Mouse (Mus musculus) intestine, embryonic 16.5 days (tissue): Measurements from ENCODE around the gene Igdcc4. TPM values are rescaled to one million over a fixed set of nuclear protein-coding genes. Genes with fewer than 3 reads are reported as not detected.

Source experiments
- ATAC-seq: fragments of 200-750 bp; cut with Nextera tagmentation; 2 replicates; pipeline ENCODE4 v1.8.0; 2017; ENCODE audit warnings: moderate TSS enrichment, moderate library complexity
- H3K27ac ChIP-seq: fragments of 300-500 bp; sonication (generic); 2 replicates; pipeline ENCODE4 v1.5.1; 2014; ENCODE audit warnings: mild to moderate bottlenecking, low read length
- H3K27me3 ChIP-seq: fragments of 300-500 bp; sonication (generic); replicated peaks from 2 replicates; pipeline ENCODE4 v1.6.1; 2014; ENCODE audit warnings: low read length, control low read depth, mixed read lengths; ENCODE audit not compliant: control insufficient read depth, insufficient read depth
- H3K36me3 ChIP-seq: fragments of 300-500 bp; sonication (generic); 2 replicates; pipeline ENCODE4 v1.6.1; 2014; ENCODE audit warnings: low read length, control low read depth; ENCODE audit not compliant: control insufficient read depth, insufficient read depth
- H3K4me1 ChIP-seq: fragments of 300-500 bp; sonication (generic); 2 replicates; pipeline ENCODE4 v1.6.1; 2014; ENCODE audit warnings: low read length, control low read depth, mixed read lengths; ENCODE audit not compliant: control insufficient read depth, insufficient read depth
- H3K4me2 ChIP-seq: fragments of 300-500 bp; sonication (generic); 2 replicates; pipeline ENCODE4 v1.6.1; 2014; ENCODE audit warnings: low read depth, low read length, control low read depth
- H3K4me3 ChIP-seq: fragments of 300-500 bp; sonication (generic); 2 replicates; pipeline ENCODE4 v1.5.1; 2014; ENCODE audit warnings: mild to moderate bottlenecking, low read length
- H3K9ac ChIP-seq: fragments of 300-500 bp; sonication (generic); 2 replicates; pipeline ENCODE4 v1.6.1; 2014; ENCODE audit warnings: low read depth, low read length
- H3K9me3 ChIP-seq: fragments of 300-500 bp; sonication (generic); 2 replicates; pipeline ENCODE4 v1.6.1; 2016; ENCODE audit warnings: low read length, control low read depth; ENCODE audit not compliant: control insufficient read depth
- WGBS: fragments of 180-500 bp; shearing (Covaris S2); extraction: QIAGEN DNeasy Blood & Tissue Kit; methylation state at CpG from one replicate; pipeline ENCODE4 v1.1.7; 2014; 5-methylcytosine and 5-hydroxymethylcytosine counted together
- polyA plus RNA-seq: library from polyadenylated mRNA; unstranded; fragments of >200 nt; fragmentation: Nextera tagmentation; extraction: Ambion mirVana; gene quantifications from 2 replicates; pipeline ENCODE4 v1.2.1, GENCODE M21; 2015

The Igdcc4 gene
- polyA plus RNA-seq, 1 experiment from 2014 or later = 13.0 TPM

DNA sequence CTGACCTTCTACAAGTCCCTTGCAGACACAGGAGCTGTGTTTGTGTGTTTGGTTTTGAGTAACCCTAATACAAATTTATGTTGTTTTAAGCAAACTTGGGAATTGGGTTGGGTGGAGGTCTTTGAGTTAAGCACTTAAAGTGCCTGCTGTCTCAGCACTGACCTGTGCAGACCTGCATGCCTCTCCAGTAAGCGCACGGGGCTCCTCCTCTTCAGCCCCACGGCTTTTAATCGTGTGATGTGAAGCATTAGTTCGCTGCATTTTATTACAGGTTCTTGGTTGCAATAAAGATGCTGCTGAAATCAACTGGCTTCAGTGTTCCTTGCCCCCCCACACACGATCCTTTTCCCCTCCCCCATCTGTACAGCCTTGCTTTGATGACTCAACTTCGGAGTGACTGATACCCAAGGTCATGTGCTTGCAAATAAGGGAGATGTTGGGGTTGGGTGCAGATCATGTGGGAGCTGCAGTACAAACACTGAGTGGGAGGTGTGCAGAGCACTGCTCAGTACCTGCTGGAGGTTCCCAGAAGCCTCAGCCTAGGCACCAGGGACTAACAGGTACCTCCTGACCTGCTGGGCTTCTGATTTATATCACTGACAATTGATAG is 17.0 kb upstream of the Igdcc4 start:
- Histone ChIP-seq H3K4me1 (peaks cover 7% of the 10 kb centered on the region), H3K4me2 (no peak overlapping the region), H3K9me3 (no peaks in the 10 kb centered on the region), H3K9ac (no peak overlapping the region), H3K36me3 (no peaks in the 10 kb centered on the region; the same call in 1 of the 2 replicates), H3K4me3 (no peak overlapping the region), H3K27ac (no peak overlapping the region), H3K27me3 (no peaks in the 10 kb centered on the region)
- 58% methylated on average over 7 of the region's 7 CpGs for WGBS
- ATAC-seq = peak; percentile 84

DNA sequence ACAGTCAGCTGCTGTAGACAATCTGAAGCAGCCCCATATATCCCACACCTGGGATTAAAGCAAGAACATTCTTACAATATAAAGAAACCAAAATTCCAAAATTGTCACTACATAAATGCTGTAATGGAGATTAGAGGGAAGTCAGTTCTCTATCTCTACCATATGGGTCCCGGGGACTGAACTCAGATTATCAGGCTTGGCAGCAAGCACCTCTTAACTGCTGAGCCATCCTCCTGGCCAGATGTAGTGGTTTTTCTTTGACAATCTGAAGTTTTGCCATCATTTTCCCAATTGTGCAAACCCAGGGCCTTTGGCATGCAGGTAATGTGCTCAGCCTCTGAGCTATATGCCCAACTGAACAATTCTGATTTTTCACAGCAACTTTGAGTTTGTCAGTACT is 16.0 kb upstream of the Igdcc4 start:
- no peak overlapping the region for H3K4me2 ChIP-seq
- no peak for ATAC-seq
- 88% methylated on average over 1 of the region's 1 CpGs for WGBS

DNA sequence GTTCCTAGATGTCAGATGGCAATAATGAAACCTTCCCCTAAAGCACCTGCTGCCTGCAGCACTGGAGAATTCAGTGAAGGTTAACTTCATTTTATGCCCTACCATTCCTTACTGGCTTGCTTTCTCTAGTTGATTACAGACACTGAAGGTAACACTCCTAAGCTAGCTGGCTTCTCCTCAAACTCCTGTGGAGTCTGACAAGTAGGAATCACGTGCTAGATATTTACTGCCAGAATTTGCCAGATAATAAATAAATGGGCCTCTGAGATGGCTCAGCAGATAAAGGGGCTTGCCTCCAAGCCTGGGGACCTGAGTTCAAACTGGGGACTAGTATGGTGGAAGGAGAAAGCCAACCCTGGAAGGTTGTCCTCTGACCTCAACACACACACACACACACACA is 14.5 kb upstream of the Igdcc4 start:
- WGBS = 37% methylated on average over 1 of the region's 1 CpGs

More for the DNA sequence above, 16.0 kb upstream of the Igdcc4 start:
- Histone ChIP-seq H3K4me3 (no peak overlapping the region), H3K9ac (no peak overlapping the region), H3K9me3 (no peaks in the 10 kb centered on the region), H3K4me1 (peaks cover 7% of the 10 kb centered on the region), H3K27me3 (no peaks in the 10 kb centered on the region), H3K27ac (no peak overlapping the region), H3K36me3 (no peaks in the 10 kb centered on the region; the same call in 1 of the 2 replicates)

DNA sequence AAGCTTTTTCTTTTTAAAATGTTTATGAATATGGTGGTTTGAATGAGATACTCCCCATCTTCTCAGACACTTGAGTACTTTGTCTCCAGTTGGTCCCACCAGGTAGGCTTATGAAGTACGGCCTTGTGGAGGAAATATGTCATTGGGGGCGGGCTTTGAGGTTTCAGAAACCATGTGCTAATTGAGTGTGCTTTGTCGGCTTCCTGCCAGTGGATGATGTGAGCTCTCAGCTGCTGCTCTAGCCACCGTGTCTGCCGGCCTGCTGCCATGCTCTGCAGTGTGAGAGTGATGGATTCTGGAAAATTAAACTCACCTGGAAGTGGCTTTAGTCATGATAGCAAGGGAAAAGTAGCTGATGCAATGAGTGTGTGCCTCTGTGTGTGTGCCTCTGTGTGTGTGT is 13.8 kb upstream of the Igdcc4 start:
- H3K9me3 ChIP-seq = no peaks in the 10 kb centered on the region
- no peak for ATAC-seq
- H3K27me3 ChIP-seq = no peaks in the 10 kb centered on the region
- H3K9ac ChIP-seq = no peak overlapping the region
- no peaks in the 10 kb centered on the region for H3K36me3 ChIP-seq
- H3K4me1 ChIP-seq = peaks cover 7% of the 10 kb centered on the region
- H3K4me2 ChIP-seq = no peak overlapping the region
- WGBS = 48% methylated on average over 5 of the region's 5 CpGs
- no peak overlapping the region for H3K4me3 ChIP-seq
- no peak overlapping the region for H3K27ac ChIP-seq

More for the DNA sequence above, 14.5 kb upstream of the Igdcc4 start:
- Histone ChIP-seq H3K9ac (no peak overlapping the region), H3K4me3 (no peak overlapping the region), H3K27me3 (no peaks in the 10 kb centered on the region), H3K4me2 (no peak overlapping the region), H3K9me3 (no peaks in the 10 kb centered on the region), H3K4me1 (peaks cover 7% of the 10 kb centered on the region), H3K27ac (no peak overlapping the region), H3K36me3 (no peaks in the 10 kb centered on the region)
- no peak for ATAC-seq

DNA sequence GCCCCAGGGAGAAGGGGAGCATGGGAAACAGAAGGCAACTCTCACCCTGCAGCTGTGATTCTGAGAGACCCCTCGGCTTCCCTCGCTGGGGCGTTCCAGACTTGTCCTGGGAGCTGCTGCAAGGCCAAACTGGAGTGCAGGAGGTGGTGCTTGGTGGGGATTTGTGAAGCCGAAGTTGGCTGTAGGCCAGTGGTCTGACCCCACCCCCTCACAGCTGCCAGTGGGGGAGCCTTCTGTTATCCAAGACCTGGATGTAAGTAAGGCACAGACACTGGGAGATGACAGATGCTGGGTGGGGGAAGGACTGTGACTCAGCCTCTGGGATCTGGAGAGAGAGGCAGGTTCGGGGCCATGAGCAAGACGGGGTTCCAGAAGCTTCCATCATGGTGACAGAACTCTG is 7.0 kb upstream of the Igdcc4 start:
- WGBS = 38% methylated on average over 6 of the region's 6 CpGs
- Histone ChIP-seq H3K4me1 (no peaks in the 10 kb centered on the region), H3K4me3 (no peak overlapping the region), H3K36me3 (no peaks in the 10 kb centered on the region), H3K9ac (no peak overlapping the region), H3K9me3 (no peaks in the 10 kb centered on the region), H3K27me3 (no peaks in the 10 kb centered on the region), H3K4me2 (no peak overlapping the region), H3K27ac (no peak overlapping the region)
- ATAC-seq = peak; percentile 70

DNA sequence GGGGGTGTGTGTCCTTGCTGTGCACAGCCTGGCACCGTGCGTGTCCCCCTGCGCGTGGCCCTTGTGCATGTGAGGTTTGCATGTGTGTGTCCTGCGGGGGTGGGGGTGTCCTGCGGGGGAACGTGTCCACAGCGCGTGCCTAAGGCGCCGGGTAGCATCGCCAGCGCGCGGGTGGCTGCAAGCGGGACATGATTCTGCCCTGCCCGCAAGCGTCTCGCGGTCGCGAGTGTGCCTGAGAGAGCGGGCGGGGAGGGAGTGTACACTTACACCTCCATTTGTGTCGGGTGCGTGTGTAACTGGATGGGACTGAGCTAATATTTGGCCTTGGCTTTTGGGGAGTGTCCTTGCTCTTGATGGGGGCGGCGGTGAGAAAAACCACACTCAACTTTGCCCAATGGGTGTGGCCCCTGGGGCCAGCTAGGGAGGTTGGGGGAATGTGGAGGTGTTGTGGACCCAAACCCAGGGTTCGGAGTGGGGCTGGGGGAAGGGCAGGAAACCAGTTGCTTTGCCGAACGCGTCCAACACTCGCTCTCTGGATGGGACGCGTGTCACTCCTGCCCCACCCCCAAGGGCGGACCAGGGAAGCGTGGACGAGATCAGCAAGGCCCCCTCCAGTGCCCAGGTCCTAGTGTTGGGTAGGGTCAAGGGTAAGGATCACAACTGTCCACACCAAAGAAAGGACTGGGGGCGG is 545 bp downstream of the Igdcc4 start:
- Histone ChIP-seq H3K27me3 (no peaks in the 10 kb centered on the region), H3K36me3 (no peaks in the 10 kb centered on the region), H3K9me3 (0 out of 2 replicates have a peak, but pooled peaks cover 4% of the 10 kb centered on the region), H3K4me1 (peaks cover 19% of the 10 kb centered on the region), H3K27ac (peak overlapping the region; percentile 92), H3K9ac (peak overlapping the region; percentile 86), H3K4me3 (peak overlapping the region; percentile 83), H3K4me2 (peak overlapping the region; percentile 93)
- under 1% methylated on average over 39 of the region's 39 CpGs for WGBS
- peak; percentile 74 for ATAC-seq

DNA sequence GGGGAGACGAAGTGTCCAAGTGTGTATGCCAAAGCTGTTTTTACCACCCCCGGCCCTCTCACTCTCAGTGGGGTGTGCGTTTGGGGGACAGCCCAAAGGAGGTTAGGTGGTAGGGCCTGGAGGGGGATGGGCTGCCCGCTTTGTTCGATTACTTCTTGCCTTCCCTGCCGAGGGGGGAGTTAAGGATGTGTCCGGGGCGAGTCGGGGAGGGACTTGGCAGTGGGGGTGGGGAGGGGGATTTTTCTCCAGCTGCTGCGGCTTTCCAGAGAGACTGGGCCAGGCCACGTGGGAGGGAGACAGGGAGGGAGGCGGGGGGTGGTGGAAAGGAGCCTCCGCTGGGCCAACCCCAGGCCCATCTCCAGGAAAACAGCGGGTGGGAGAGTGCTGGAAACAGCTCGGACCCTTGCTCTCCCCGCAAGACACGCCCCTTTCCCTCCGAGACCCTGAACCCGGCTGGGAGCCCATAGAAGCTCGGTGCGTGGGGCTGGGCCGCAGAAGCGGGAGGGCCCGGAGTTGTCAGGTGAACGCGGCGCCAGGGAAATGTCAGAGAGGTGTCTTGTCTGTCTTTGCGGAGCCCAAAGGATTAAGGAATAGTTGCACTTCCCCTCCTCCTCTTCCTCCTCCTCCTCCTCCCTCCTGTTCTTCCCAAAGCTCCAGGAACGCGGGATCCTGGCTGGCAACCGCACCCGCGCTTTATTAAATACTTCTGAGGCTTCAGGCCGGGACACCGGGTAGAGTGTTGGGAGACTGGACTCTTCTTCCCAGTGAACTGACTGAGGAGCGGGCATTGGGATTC is 1.3 kb downstream of the Igdcc4 start:
- Histone ChIP-seq H3K9ac (peak overlapping the region; percentile 86), H3K27me3 (no peaks in the 10 kb centered on the region), H3K4me3 (peak overlapping the region; percentile 83), H3K27ac (peak overlapping the region; percentile 92), H3K36me3 (no peaks in the 10 kb centered on the region), H3K9me3 (0 out of 2 replicates have a peak, but pooled peaks cover 4% of the 10 kb centered on the region), H3K4me1 (peaks cover 22% of the 10 kb centered on the region), H3K4me2 (peak overlapping the region; percentile 93)
- peak; percentile 63 for ATAC-seq
- 2% methylated on average over 36 of the region's 36 CpGs for WGBS

DNA sequence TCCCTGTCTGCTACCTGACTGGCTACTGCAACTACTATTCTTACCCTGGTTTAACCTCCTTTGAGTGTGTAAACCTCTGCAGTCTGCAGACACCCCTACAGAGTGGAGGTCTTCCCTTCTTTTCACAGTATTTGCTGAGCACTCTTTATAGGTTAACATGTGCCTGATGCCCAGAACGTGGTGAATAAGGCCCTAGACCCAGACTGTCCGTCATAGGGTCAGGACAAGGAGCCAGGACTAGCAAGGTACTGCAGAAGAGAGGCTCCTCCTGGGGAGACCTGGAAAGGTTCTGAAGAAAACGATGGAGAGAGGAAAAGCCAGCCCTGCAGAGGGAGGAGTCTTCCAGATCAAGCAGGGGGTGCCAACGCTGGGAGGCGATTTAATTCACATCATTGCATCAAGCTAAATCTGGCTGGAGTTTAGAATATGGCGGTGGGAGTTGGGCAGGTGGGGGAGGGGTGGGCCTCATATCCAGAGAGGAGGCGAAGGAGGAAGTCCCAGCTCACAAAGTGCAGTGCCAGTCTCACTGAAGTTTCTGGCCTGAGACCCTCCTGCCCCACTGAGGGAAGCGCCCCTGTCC is 2.0 kb downstream of the Igdcc4 start:
- WGBS = 30% methylated on average over 8 of the region's 8 CpGs
- ATAC-seq = no peak
- Histone ChIP-seq H3K9me3 (0 out of 2 replicates have a peak, but pooled peaks cover 4% of the 10 kb centered on the region), H3K36me3 (no peaks in the 10 kb centered on the region), H3K4me1 (peaks cover 27% of the 10 kb centered on the region), H3K9ac (peak overlapping the region; percentile 86), H3K4me2 (peak overlapping the region; percentile 93), H3K27ac (peak overlapping the region; percentile 79), H3K27me3 (no peaks in the 10 kb centered on the region), H3K4me3 (peak overlapping the region; percentile 83)

DNA sequence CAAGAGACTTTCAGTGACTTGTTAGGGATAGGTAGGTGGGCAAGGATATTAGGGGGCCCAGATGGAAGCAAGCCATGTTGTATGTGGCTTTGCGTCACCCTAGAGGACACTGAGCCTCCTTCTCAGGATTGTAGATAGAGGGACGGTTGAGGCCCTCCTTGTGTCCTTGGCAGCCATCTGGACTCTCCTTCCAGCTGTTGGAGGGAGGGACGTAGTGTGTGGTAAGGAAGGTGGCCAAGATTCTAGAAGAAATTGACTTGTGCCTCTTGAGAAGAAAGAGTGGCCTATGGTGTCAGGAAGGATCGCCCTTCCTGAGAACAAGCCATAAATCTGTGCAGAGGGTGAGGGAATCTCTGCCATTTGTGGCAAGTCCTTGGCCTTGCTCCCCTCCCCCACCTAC is 5.5 kb downstream of the Igdcc4 start:
- 51% methylated on average over 4 of the region's 4 CpGs for WGBS
- no peak for ATAC-seq
- Histone ChIP-seq H3K9ac (0 out of 2 replicates have a peak overlapping the region, but pooled peaks have one; percentile 11), H3K4me1 (peaks cover 43% of the 10 kb centered on the region), H3K27ac (peak overlapping the region; percentile 6), H3K4me2 (no peak overlapping the region), H3K27me3 (no peaks in the 10 kb centered on the region), H3K36me3 (no peaks in the 10 kb centered on the region), H3K4me3 (no peak overlapping the region), H3K9me3 (no peaks in the 10 kb centered on the region)
